Mouse (Mus musculus): ENCODE measurements at regions not wholly inside any gene's neighbourhood (a gene's known extent, or its start where the extent isn't known, plus 50 kb on each side); places are given as distances from the start of the nearest gene placed in this dataset.
A peak's percentile ranks its signal among the peaks of the same experiment; 100 is the strongest.

DNA sequence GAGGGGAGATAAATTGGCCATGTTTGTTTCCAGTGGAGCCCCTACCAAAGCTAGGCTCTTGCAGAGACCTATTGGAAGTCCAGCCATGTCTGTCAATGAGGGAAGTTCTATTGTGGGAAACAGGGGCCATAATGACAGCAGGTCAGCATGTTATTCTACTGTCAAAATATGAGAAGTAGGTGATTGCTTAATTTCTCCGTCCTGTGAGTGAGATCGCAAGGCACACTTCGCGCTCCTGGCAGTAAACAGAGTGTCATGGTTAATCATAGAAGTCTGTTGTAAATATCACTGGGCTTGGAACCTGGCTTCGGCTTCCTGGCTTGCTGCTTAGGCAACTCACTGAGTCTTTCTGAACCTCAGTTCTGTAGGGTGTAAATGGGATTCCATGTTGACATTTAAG lies 72.5 kb upstream of the Ccdc122 start:
- no peak overlapping the region for H3K4me3 ChIP-seq
- H3K9ac ChIP-seq: no peak overlapping the region
- no peaks in the 10 kb centered on the region for H3K4me1 ChIP-seq
- no peak for ATAC-seq (ENCODE audit: low FRiP score, low read depth)
- no peaks in the 10 kb centered on the region for H3K36me3 ChIP-seq
- H3K9me3 ChIP-seq: no peaks in the 10 kb centered on the region
- WGBS: 93% methylated on average over 5 of the region's 5 CpGs
- H3K27me3 ChIP-seq: no peaks in the 10 kb centered on the region
- no peak overlapping the region for H3K27ac ChIP-seq
- H3K4me2 ChIP-seq (replicated peaks): no peak overlapping the region

DNA sequence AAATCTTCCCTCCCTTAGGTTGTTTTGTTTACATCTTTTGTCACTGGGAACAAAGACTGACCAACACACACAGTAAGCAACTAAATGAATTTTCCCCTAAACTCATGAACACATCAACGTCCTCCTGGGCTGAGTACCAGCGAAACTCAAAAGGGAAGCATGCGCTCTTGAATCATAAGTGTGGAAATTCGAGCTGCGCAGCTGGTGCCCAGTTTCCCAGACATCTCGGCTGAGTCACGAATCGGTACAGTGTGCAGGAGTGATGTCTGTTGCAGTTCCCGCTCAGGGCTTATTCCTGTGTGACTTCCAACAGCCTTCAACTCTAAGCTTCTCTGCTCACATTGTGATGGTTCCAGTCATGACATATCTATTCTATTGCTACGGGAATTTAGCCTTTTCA lies 77.7 kb upstream of the Ccdc122 start:
- H3K4me3 ChIP-seq: no peak overlapping the region
- no peaks in the 10 kb centered on the region for H3K9me3 ChIP-seq
- H3K4me2 ChIP-seq (replicated peaks): no peak overlapping the region
- H3K9ac ChIP-seq: no peak overlapping the region
- no peaks in the 10 kb centered on the region for H3K36me3 ChIP-seq
- no peak overlapping the region for H3K27ac ChIP-seq
- H3K27me3 ChIP-seq: no peaks in the 10 kb centered on the region
- H3K4me1 ChIP-seq: peaks cover 4% of the 10 kb centered on the region; the same call in 1 of the 2 replicates
- WGBS: 57% methylated on average over 10 of the region's 10 CpGs
- ATAC-seq (ENCODE audit: low FRiP score, low read depth): no peak

DNA sequence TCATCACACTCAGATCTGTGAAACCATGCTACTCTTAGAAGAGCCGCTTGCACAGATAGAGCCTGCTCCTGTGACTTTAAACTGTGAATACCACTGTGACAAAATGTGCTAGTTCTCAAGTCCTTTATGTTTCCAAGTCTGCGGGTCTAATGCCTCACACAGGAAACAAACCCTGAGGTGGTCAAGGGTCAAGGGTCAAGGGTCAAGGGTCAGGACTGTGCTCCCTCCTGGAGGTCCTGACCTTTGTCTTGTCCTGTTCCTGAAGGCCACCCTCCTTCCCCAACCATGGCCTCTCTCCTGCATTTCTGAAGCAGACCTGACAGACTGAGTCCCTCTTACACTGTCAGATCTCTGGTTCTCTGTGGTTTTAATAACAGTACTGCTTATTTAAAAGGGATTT lies 79.4 kb upstream of the Ccdc122 start:
- WGBS: 66% methylated on average over 2 of the region's 2 CpGs
- H3K4me1 ChIP-seq: peaks cover 11% of the 10 kb centered on the region; the same call in 1 of the 2 replicates
- H3K27ac ChIP-seq: no peak overlapping the region
- H3K9me3 ChIP-seq: no peaks in the 10 kb centered on the region
- H3K4me2 ChIP-seq (replicated peaks): no peak overlapping the region
- no peak for ATAC-seq (ENCODE audit: low FRiP score, low read depth)
- H3K4me3 ChIP-seq: no peak overlapping the region
- no peak overlapping the region for H3K9ac ChIP-seq
- H3K27me3 ChIP-seq: no peaks in the 10 kb centered on the region
- H3K36me3 ChIP-seq: no peaks in the 10 kb centered on the region

DNA sequence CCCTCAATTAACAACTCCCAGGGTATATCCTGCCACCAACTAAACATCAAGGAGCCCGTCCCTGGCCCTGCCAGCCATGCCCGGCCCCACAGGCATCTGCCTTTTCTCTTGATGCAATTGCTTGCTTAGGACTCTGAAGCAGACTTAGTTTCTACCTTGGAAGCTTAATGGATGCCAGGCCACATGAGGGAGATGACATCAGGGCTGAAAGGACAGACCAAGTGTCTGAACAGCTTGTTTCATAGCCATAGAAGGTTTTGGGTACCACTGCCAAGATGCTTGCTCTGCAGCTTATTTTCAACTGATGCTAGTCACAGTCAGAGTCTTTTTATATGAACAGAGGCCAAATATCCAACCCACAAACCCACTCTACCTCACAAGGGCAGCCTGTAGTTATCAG lies 83.4 kb upstream of the Ccdc122 start:
- Histone ChIP-seq H3K4me2 (replicated peaks) (no peak overlapping the region), H3K27ac (no peak overlapping the region; the same call in 1 of the 2 replicates)
- no peak for ATAC-seq (ENCODE audit: low FRiP score, low read depth)

DNA sequence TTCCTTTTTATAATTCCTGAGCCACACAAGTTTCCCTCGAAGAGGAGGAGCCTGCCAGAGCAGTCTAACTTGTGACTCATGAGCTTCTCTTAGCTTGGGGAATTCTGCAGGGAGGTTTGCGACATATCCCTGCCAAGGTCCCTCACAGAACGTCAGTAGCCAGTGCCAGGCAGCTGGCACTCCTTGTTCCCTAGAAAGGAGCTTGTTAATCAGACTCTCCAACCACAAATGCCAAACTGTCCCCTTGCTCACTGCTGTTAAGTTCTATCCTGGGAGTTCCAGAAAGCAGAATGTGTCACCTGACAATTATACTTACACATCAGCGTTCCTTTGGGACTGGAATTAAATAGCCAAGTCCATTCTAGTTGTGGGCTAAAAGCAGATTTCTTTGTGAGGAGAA lies 85.1 kb upstream of the Ccdc122 start:
- ATAC-seq (ENCODE audit: low FRiP score, low read depth): no peak
- Histone ChIP-seq H3K4me1 (peaks cover 39% of the 10 kb centered on the region), H3K27ac (no peak overlapping the region), H3K4me2 (replicated peaks) (no peak overlapping the region), H3K27me3 (no peaks in the 10 kb centered on the region), H3K36me3 (no peaks in the 10 kb centered on the region), H3K9ac (no peak overlapping the region), H3K9me3 (no peaks in the 10 kb centered on the region), H3K4me3 (no peak overlapping the region)
- WGBS: 55% methylated on average over 4 of the region's 4 CpGs

More for the DNA sequence above, 83.4 kb upstream of the Ccdc122 start:
- Histone ChIP-seq H3K9ac (no peak overlapping the region), H3K9me3 (no peaks in the 10 kb centered on the region), H3K36me3 (no peaks in the 10 kb centered on the region), H3K4me3 (no peak overlapping the region), H3K27me3 (no peaks in the 10 kb centered on the region), H3K4me1 (peaks cover 33% of the 10 kb centered on the region)
- WGBS: 87% methylated on average over 2 of the region's 2 CpGs

DNA sequence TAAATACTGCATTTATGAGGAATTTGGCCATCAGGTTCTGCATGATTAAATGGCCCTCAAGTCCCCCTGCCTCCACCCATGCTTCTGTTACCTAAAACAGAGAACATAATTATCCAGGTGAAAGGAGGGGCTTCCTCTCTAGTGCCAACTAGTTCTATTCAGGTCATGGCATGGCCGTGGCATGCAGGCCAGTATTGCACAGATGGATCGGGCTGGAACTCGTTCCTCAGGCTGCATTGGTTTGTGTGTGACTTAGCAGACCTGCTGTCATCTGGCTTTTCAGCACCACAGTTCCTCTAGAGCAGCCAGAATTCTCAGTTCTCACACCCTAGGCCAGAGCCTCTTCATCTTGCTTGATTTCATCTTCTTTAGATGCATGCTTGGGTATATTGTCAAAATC lies 87.2 kb upstream of the Ccdc122 start:
- Histone ChIP-seq H3K4me2 (replicated peaks) (no peak overlapping the region), H3K9me3 (no peaks in the 10 kb centered on the region), H3K9ac (no peak overlapping the region), H3K4me3 (no peak overlapping the region), H3K27me3 (no peaks in the 10 kb centered on the region), H3K36me3 (no peaks in the 10 kb centered on the region), H3K27ac (peak overlapping the region; percentile 78; the same call in 1 of the 2 replicates), H3K4me1 (peaks cover 35% of the 10 kb centered on the region)
- WGBS: 47% methylated on average over 3 of the region's 3 CpGs
- no peak for ATAC-seq (ENCODE audit: low FRiP score, low read depth)

DNA sequence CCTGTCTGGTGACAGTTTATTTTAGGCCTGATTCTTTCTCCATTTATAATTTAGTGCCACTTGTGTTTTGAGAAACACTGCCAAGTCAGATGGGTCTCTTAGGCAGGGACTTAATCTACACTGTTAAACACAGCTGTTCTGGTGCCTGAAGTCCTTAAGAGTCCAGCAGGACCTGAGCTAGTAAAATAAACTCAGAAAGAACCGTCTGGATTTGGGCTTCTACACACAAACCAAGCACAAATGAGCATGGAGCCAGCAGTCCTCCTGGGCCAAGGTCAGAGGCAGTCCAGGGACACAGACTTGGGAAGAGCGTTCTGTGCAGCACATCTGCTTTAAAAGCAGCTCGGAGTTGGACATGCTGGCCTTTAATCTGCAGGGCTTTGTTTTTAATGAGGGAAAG lies 87.6 kb upstream of the Ccdc122 start:
- H3K27ac ChIP-seq: peak overlapping the region; percentile 78
- no peaks in the 10 kb centered on the region for H3K36me3 ChIP-seq
- H3K9me3 ChIP-seq: no peaks in the 10 kb centered on the region
- H3K27me3 ChIP-seq: no peaks in the 10 kb centered on the region
- no peak overlapping the region for H3K9ac ChIP-seq
- peaks cover 35% of the 10 kb centered on the region for H3K4me1 ChIP-seq
- 21% methylated on average over 3 of the region's 3 CpGs for WGBS
- H3K4me2 ChIP-seq (replicated peaks): no peak overlapping the region
- 0 out of 2 replicates have a peak, but pooled peaks have one; percentile 67 for ATAC-seq (ENCODE audit: low FRiP score, low read depth)
- no peak overlapping the region for H3K4me3 ChIP-seq

DNA sequence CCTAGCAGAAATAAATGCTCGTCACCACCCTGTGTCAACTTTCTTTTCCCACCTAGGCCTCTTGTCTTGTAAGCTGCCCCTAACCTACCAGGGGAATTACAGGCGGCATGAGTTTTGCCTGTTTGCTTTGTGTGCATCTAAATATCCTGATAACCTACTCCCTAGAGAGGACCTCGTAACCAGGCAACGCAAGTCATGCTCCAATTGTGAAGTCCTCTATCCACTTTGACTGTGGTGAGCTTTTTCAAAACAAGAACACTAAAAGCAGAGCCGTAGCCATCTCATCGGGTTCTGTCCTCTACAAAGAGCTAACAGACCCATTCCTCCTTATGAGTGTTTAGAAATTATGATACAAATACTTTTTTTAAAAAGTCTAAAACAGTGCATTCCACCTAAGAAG lies 88.1 kb upstream of the Ccdc122 start:
- Histone ChIP-seq H3K4me3 (no peak overlapping the region), H3K36me3 (no peaks in the 10 kb centered on the region), H3K9ac (no peak overlapping the region), H3K4me1 (peaks cover 32% of the 10 kb centered on the region), H3K4me2 (replicated peaks) (no peak overlapping the region), H3K27ac (peak overlapping the region; percentile 78; the same call in 1 of the 2 replicates), H3K9me3 (no peaks in the 10 kb centered on the region), H3K27me3 (no peaks in the 10 kb centered on the region)
- no peak for ATAC-seq (ENCODE audit: low FRiP score, low read depth)
- WGBS: 69% methylated on average over 6 of the region's 6 CpGs

DNA sequence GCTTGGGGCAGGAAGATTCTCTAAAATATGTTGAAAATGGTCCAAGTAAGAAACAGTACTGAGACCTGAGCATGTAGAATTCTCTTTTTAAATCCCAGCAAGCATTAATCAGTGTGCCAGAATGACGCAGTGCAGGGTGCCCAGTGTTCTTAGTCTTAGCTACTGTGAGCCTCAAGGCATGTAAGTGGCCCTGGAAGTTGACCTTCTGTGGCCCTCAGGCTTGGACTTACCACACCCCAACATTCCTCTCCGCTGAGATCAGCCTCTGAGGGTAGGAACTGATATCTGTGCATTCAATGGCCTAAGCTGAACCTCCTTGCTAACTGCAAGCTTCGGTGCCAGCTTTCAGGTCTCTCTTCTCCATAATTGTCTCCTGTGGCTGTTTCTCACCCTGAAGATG lies 89.4 kb upstream of the Ccdc122 start:
- Histone ChIP-seq H3K4me2 (replicated peaks) (no peak overlapping the region), H3K9ac (no peak overlapping the region), H3K4me1 (peaks cover 28% of the 10 kb centered on the region), H3K9me3 (no peaks in the 10 kb centered on the region), H3K27me3 (no peaks in the 10 kb centered on the region), H3K27ac (no peak overlapping the region), H3K36me3 (no peaks in the 10 kb centered on the region), H3K4me3 (no peak overlapping the region)
- ATAC-seq (ENCODE audit: low FRiP score, low read depth): no peak
- WGBS: 57% methylated on average over 3 of the region's 3 CpGs

DNA sequence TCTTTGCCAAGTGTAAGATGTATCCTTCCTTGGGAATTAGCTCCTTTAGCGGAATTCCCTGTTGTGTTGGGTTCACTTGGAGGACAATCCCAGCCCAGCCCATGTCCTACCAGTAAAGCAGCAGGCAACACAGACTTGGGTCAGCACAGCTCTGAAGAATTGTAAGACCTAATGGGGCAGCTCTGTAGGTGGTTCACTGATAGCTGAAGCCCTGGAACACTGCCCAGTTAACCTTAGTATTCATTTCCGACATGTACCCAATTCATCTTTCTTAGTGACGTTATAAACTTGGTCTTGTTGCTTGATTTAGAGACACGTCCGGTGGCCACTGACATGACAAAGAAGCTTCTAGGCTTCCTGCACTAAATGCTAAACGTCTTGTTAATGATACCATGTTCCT lies 90.9 kb upstream of the Ccdc122 start:
- Histone ChIP-seq H3K4me1 (peaks cover 24% of the 10 kb centered on the region), H3K27ac (no peak overlapping the region), H3K27me3 (no peaks in the 10 kb centered on the region), H3K4me2 (replicated peaks) (no peak overlapping the region), H3K9ac (no peak overlapping the region), H3K36me3 (no peaks in the 10 kb centered on the region), H3K4me3 (no peak overlapping the region), H3K9me3 (no peaks in the 10 kb centered on the region)
- 72% methylated on average over 6 of the region's 6 CpGs for WGBS
- no peak for ATAC-seq (ENCODE audit: low FRiP score, low read depth)

DNA sequence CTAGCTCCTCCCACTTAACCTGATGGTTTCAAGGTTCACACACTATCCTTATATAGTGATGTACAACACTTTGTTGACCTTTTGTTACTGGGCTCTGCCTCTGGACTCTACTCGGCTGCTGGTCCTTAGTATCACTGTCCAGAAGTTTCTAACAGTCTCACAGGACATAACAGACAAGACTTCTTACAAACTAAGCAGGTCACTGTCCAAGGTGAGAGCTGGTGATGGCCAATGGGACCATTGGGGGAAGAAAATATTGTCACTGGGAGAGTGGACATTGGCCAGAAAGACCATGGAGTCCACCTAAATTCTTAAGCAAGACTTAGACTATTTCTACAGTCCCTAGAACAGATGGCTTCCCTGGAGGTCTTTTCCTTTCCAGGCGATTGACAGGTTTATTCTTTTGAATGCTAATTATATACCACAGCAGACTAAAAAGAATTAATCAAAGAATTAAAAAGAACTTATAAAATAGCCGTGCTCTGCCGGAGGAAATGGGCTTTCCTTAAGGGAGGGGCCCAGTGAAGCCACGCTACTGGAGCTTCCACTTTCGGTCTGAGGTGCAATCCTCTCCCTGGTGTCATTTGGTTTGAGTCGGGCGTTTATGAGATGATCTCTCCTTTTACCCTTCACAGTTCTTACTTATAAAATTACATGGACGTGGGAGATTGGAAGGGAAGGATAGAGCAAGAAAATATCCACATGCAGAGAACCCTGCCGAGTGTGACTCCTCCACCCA lies 94.9 kb upstream of the Ccdc122 start:
- peaks cover 6% of the 10 kb centered on the region; the same call in 1 of the 2 replicates for H3K4me1 ChIP-seq
- no peak for ATAC-seq (ENCODE audit: low FRiP score, low read depth)
- WGBS: 81% methylated on average over 10 of the region's 10 CpGs
- no peak overlapping the region for H3K4me3 ChIP-seq
- no peaks in the 10 kb centered on the region for H3K27me3 ChIP-seq
- no peak overlapping the region for H3K9ac ChIP-seq
- H3K9me3 ChIP-seq: no peaks in the 10 kb centered on the region
- no peak overlapping the region for H3K27ac ChIP-seq
- no peaks in the 10 kb centered on the region for H3K36me3 ChIP-seq
- H3K4me2 ChIP-seq (replicated peaks): no peak overlapping the region

DNA sequence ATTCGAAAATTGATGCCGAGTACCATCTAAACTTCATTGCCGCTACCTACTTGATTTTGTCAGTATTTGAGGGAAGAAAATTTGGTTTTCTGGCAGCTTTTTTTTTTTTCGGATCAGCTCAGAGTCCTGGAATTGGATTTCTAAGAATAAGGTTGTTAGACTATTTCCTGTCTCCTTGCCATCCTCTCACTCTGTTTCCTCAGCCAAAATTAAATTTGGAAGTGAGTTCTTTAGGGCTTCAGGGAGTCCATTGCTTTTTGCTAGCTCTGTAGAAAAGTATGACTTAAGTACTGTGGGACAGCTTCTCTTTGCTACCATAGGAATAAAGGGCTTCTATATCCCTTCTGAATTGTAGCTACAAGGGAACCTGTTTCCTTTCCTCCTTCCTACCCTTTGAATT lies 96.1 kb upstream of the Ccdc122 start:
- Histone ChIP-seq H3K9me3 (no peaks in the 10 kb centered on the region), H3K27ac (no peak overlapping the region), H3K4me1 (peaks cover 6% of the 10 kb centered on the region; the same call in 1 of the 2 replicates), H3K4me3 (no peak overlapping the region), H3K9ac (no peak overlapping the region), H3K4me2 (replicated peaks) (no peak overlapping the region), H3K36me3 (no peaks in the 10 kb centered on the region), H3K27me3 (no peaks in the 10 kb centered on the region)
- WGBS: 90% methylated on average over 4 of the region's 4 CpGs
- no peak for ATAC-seq (ENCODE audit: low FRiP score, low read depth)

DNA sequence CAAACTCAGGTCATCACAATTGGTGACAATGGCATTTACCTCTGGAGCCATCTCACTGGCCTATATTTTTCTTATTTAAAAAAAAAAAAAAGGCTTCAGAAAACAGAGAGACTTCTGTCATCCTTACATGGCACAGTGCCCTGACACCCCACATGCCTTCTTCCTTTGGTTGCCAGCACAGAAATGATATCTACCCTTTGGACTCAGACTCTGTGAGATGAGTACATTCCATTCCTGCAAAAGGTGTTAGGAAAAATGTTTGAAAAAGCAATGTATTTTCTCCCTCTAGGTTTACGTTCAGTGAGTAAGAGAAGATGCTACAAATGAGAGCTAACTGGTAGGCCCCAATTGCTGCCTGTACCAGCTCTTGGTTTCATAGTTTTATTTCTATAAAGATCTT lies 99.9 kb upstream of the Ccdc122 start:
- no peak for ATAC-seq (ENCODE audit: low FRiP score, low read depth)
- no peaks in the 10 kb centered on the region for H3K27me3 ChIP-seq
- no peaks in the 10 kb centered on the region for H3K36me3 ChIP-seq
- H3K4me1 ChIP-seq: peaks cover 6% of the 10 kb centered on the region; the same call in 1 of the 2 replicates
- no peaks in the 10 kb centered on the region for H3K9me3 ChIP-seq
- 78% methylated on average over 1 of the region's 1 CpGs for WGBS
- H3K27ac ChIP-seq: no peak overlapping the region
- no peak overlapping the region for H3K4me2 ChIP-seq (replicated peaks)
- no peak overlapping the region for H3K4me3 ChIP-seq
- H3K9ac ChIP-seq: no peak overlapping the region

Data from limb, embryonic 13.5 days (tissue).